Mouse (Mus musculus): ENCODE results near the gene Gpi1. TPM values are rescaled to one million over a fixed set of nuclear protein-coding genes. Genes with fewer than 3 reads are reported as not detected.
A peak's percentile ranks its signal among the peaks of the same experiment; 100 is the strongest.

The Gpi1 gene
- polyA plus RNA-seq, 1 experiment from 2014 or later, result 313 TPM

- Histone ChIP-seq H3K9me3 (no peaks in the 10 kb centered on the region; the same call in 1 of the 2 replicates), H3K27ac (no peak overlapping the region), H3K4me3 (0 out of 2 replicates have a peak overlapping the region, but pooled peaks have one; percentile 98), H3K27me3 (ENCODE audit: insufficient read depth, poor library complexity, severe bottlenecking) (no peaks in the 10 kb centered on the region), H3K36me3 (peaks cover 53% of the 10 kb centered on the region), H3K4me1 (replicated peaks) (peaks cover 13% of the 10 kb centered on the region)
- DNase-seq (ENCODE audit: low spot score), result no peak
- 88% methylated on average over 3 of the region's 3 CpGs for WGBS
Measured at GRCm38 (mm10) chr7:34165999-34166398, 64.1 kb downstream of the Gpi1 start.

- WGBS, result 92% methylated on average over 7 of the region's 7 CpGs
- H3K4me1 ChIP-seq (replicated peaks), result peaks cover 13% of the 10 kb centered on the region
- H3K27ac ChIP-seq, result no peak overlapping the region
- no peak for DNase-seq (ENCODE audit: low spot score)
- peaks cover 66% of the 10 kb centered on the region for H3K36me3 ChIP-seq
- no peaks in the 10 kb centered on the region; the same call in 1 of the 2 replicates for H3K9me3 ChIP-seq
- H3K27me3 ChIP-seq (ENCODE audit: insufficient read depth, poor library complexity, severe bottlenecking), result no peaks in the 10 kb centered on the region
- no peak overlapping the region for H3K4me3 ChIP-seq
Measured at GRCm38 (mm10) chr7:34164671-34165070, 65.5 kb downstream of the Gpi1 start.

GRCm38 (mm10) chr7:34159167-34159566 is 71.0 kb downstream of the Gpi1 start:
- no peak overlapping the region for H3K4me3 ChIP-seq
- H3K27me3 ChIP-seq (ENCODE audit: insufficient read depth, poor library complexity, severe bottlenecking), result no peaks in the 10 kb centered on the region
- 90% methylated on average over 3 of the region's 3 CpGs for WGBS
- no peak overlapping the region for H3K27ac ChIP-seq
- H3K36me3 ChIP-seq, result peaks cover 96% of the 10 kb centered on the region
- DNase-seq (ENCODE audit: low spot score), result no peak
- no peaks in the 10 kb centered on the region for H3K4me1 ChIP-seq (replicated peaks)
- no peaks in the 10 kb centered on the region for H3K9me3 ChIP-seq

- no peak overlapping the region for H3K4me3 ChIP-seq
- no peaks in the 10 kb centered on the region for H3K4me1 ChIP-seq (replicated peaks)
- H3K27ac ChIP-seq, result no peak overlapping the region
- no peaks in the 10 kb centered on the region for H3K27me3 ChIP-seq (ENCODE audit: insufficient read depth, poor library complexity, severe bottlenecking)
- DNase-seq (ENCODE audit: low spot score), result no peak
- H3K36me3 ChIP-seq, result peaks cover 98% of the 10 kb centered on the region
- 96% methylated on average over 3 of the region's 3 CpGs for WGBS
- H3K9me3 ChIP-seq, result no peaks in the 10 kb centered on the region
Measured at GRCm38 (mm10) chr7:34157994-34158393, 72.1 kb downstream of the Gpi1 start.

Other genes starting within 250 kb of the Gpi1 start
- gene Scgb2b27, start 216.4 kb downstream of the Gpi1 start, polyA plus RNA-seq (2016; fragmentation: Nextera tagmentation; extraction: Ambion mirVana), result not detected in 2 replicates
- not detected in 2 replicates for gene Scgb1b27, start 208.9 kb downstream of the Gpi1 start, polyA plus RNA-seq (2016; fragmentation: Nextera tagmentation; extraction: Ambion mirVana)
- not detected in 2 replicates for gene Scgb1b30, start 134.9 kb downstream of the Gpi1 start, polyA plus RNA-seq (2016; fragmentation: Nextera tagmentation; extraction: Ambion mirVana)
- 4.0 and 4.8 TPM in 2 replicates for gene Wtip, start 97.1 kb downstream of the Gpi1 start, polyA plus RNA-seq (2016; fragmentation: Nextera tagmentation; extraction: Ambion mirVana)
- gene Uba2, start 60.7 kb downstream of the Gpi1 start, polyA plus RNA-seq (2016; fragmentation: Nextera tagmentation; extraction: Ambion mirVana), result 239 and 277 TPM in 2 replicates
- gene Pdcd2l, start 33.7 kb downstream of the Gpi1 start, polyA plus RNA-seq (2016; fragmentation: Nextera tagmentation; extraction: Ambion mirVana), result 82.2 and 85.5 TPM in 2 replicates
- not detected in 2 replicates for gene Gm6096, start 20.7 kb upstream of the Gpi1 start, polyA plus RNA-seq (2016; fragmentation: Nextera tagmentation; extraction: Ambion mirVana)
- gene 4931406P16Rik, start 83.2 kb upstream of the Gpi1 start, polyA plus RNA-seq (2016; fragmentation: Nextera tagmentation; extraction: Ambion mirVana), result 25.2 and 26.8 TPM in 2 replicates
- 84.5 and 104 TPM in 2 replicates for gene Lsm14a, start 163.0 kb upstream of the Gpi1 start, polyA plus RNA-seq (2016; fragmentation: Nextera tagmentation; extraction: Ambion mirVana)

Data from hindbrain, embryonic 10.5 days (tissue).